Mouse (Mus musculus): ENCODE measurements around the gene Tmem132c.

The Tmem132c gene

GRCm38 (mm10) chr5:127282539-127283123 is 41.0 kb downstream of the Tmem132c start:
- no peak for DNase-seq (ENCODE audit: low spot score in 2 of 2)

GRCm38 (mm10) chr5:127286886-127287285 is 45.3 kb downstream of the Tmem132c start:
- DNase-seq (ENCODE audit: low spot score in 2 of 2) = no peak

- DNase-seq (ENCODE audit: low spot score in 2 of 2) = no peak
These were observed 48.1 kb downstream of the Tmem132c start for GRCm38 (mm10) chr5:127289659-127290058.

- no peak for DNase-seq (ENCODE audit: low spot score in 2 of 2)
These were observed 49.0 kb downstream of the Tmem132c start for GRCm38 (mm10) chr5:127290461-127291250.

- no peak for DNase-seq (ENCODE audit: low spot score in 2 of 2)
These were observed 50.0 kb downstream of the Tmem132c start for GRCm38 (mm10) chr5:127291581-127291980.

- DNase-seq (ENCODE audit: low spot score in 2 of 2) = no peak
These were observed 52.1 kb downstream of the Tmem132c start for GRCm38 (mm10) chr5:127293698-127294097.

GRCm38 (mm10) chr5:127297461-127297860 is 55.9 kb downstream of the Tmem132c start:
- no peak for DNase-seq (ENCODE audit: low spot score in 2 of 2)

- no peak for DNase-seq (ENCODE audit: low spot score in 2 of 2)
These were observed 56.5 kb downstream of the Tmem132c start for GRCm38 (mm10) chr5:127298060-127298459.

GRCm38 (mm10) chr5:127299010-127299409 is 57.4 kb downstream of the Tmem132c start:
- no peak for DNase-seq (ENCODE audit: low spot score in 2 of 2)

- DNase-seq (ENCODE audit: low spot score in 2 of 2) = peak in 1 of 2 experiments; percentile 14
These were observed 59.1 kb downstream of the Tmem132c start for GRCm38 (mm10) chr5:127300597-127301254.

- no peak for DNase-seq (ENCODE audit: low spot score in 2 of 2)
These were observed 63.7 kb downstream of the Tmem132c start for GRCm38 (mm10) chr5:127305312-127305711.

GRCm38 (mm10) chr5:127305719-127306118 is 64.1 kb downstream of the Tmem132c start:
- DNase-seq (ENCODE audit: low spot score in 2 of 2) = no peak

- no peak for DNase-seq (ENCODE audit: low spot score in 2 of 2)
These were observed 65.1 kb downstream of the Tmem132c start for GRCm38 (mm10) chr5:127306726-127307125.

- DNase-seq (ENCODE audit: low spot score in 2 of 2) = no peak
These were observed 68.9 kb downstream of the Tmem132c start for GRCm38 (mm10) chr5:127310318-127311004.

GRCm38 (mm10) chr5:127311005-127311331 is 69.4 kb downstream of the Tmem132c start:
- DNase-seq (ENCODE audit: low spot score in 2 of 2) = no peak

- no peak for DNase-seq (ENCODE audit: low spot score in 2 of 2)
These were observed 72.0 kb downstream of the Tmem132c start for GRCm38 (mm10) chr5:127313634-127314033.

- DNase-seq (ENCODE audit: low spot score in 2 of 2) = no peak
These were observed 77.6 kb downstream of the Tmem132c start for GRCm38 (mm10) chr5:127319096-127319779.

GRCm38 (mm10) chr5:127324645-127325044 is 83.0 kb downstream of the Tmem132c start:
- DNase-seq (ENCODE audit: low spot score in 2 of 2) = no peak

GRCm38 (mm10) chr5:127336048-127336907 is 94.7 kb downstream of the Tmem132c start:
- DNase-seq (ENCODE audit: low spot score in 2 of 2) = peak in 1 of 2 experiments; percentile 14

- no peak for DNase-seq (ENCODE audit: low spot score in 2 of 2)
These were observed 95.3 kb downstream of the Tmem132c start for GRCm38 (mm10) chr5:127336908-127337265.

- no peak for DNase-seq (ENCODE audit: low spot score in 2 of 2)
These were observed 97.4 kb downstream of the Tmem132c start for GRCm38 (mm10) chr5:127339016-127339435.

All from frontal cortex, postnatal 14 days (tissue).